Mouse (Mus musculus): ENCODE results near the gene Ddx19a.

GRCm38 (mm10) chr8:110925691-110926140 is 71.9 kb downstream of the Ddx19a start:
- TF ChIP-seq POLR2A (IDR thresholded peaks at IDR 0.05; ENCODE audit: low read depth, low read length) (no peak), CTCF (conservative IDR thresholded peaks at IDR 0.05; ENCODE audit: insufficient read depth, insufficient read length, low read depth, low read length) (no peak)
